In genomic region chr8:117171826-117172225, GRCm38 (mm10) we compare ENCODE assay signal across 18 mouse cellular contexts.
"Had no signal": no experiment of that assay in that cellular context is flagged by ENCODE, and none has a peak within 500 bp of the region (broad histone marks: within the 10 kb centered on the region; RNA-seq: fewer than 3 reads in every experiment).

No protein-coding gene starts in this region.

- H3K9ac ChIP-seq: limb, embryonic 12.5 days; limb, embryonic 15.5 days; liver, embryonic 13.5 days; midbrain, embryonic 12.5 days; midbrain, embryonic 15.5 days; neural tube, embryonic 12.5 days; neural tube, embryonic 15.5 days had no signal

- H3K27ac ChIP-seq: limb, embryonic 12.5 days; limb, embryonic 15.5 days; liver, embryonic 13.5 days; midbrain, embryonic 12.5 days; midbrain, embryonic 15.5 days; neural tube, embryonic 12.5 days; neural tube, embryonic 15.5 days had no signal

- H3K27me3 ChIP-seq: limb, embryonic 12.5 days; limb, embryonic 15.5 days; liver, embryonic 13.5 days; midbrain, embryonic 12.5 days; midbrain, embryonic 15.5 days; neural tube, embryonic 12.5 days; neural tube, embryonic 15.5 days had no signal

- H3K9me3 ChIP-seq: limb, embryonic 12.5 days; limb, embryonic 15.5 days; liver, embryonic 13.5 days; midbrain, embryonic 12.5 days; midbrain, embryonic 15.5 days; neural tube, embryonic 12.5 days; neural tube, embryonic 15.5 days had no signal

- H3K4me1 ChIP-seq: neural tube, embryonic 12.5 days had no signal

- DNase-seq: kidney, adult 8-10 months; kidney, postnatal 10 days; kidney, postnatal 4 days; left cerebral cortex, postnatal 4 days; liver, embryonic 13.5 days; lung, adult 2 months; lung, postnatal 14 days; lung, postnatal 4 days; thymus, adult 18-20 months; thymus, postnatal 36 days had no signal

- H3K4me3 ChIP-seq: limb, embryonic 12.5 days; limb, embryonic 15.5 days; liver, embryonic 13.5 days; midbrain, embryonic 12.5 days; midbrain, embryonic 15.5 days; neural tube, embryonic 12.5 days; neural tube, embryonic 15.5 days had no signal

- H3K36me3 ChIP-seq: midbrain, embryonic 15.5 days; neural tube, embryonic 12.5 days had no signal

- ATAC-seq: inflammation-experienced regulatory T-cells, adult 6 months; intestine, embryonic 16.5 days; midbrain, embryonic 15.5 days had no signal

- H3K4me2 ChIP-seq: limb, embryonic 12.5 days; limb, embryonic 15.5 days; liver, embryonic 13.5 days; midbrain, embryonic 12.5 days; midbrain, embryonic 15.5 days; neural tube, embryonic 12.5 days; neural tube, embryonic 15.5 days had no signal
